Mouse (Mus musculus) liver, embryonic 11.5 days (tissue): ENCODE measurements around the gene Ddt. TPM values are rescaled to one million over a fixed set of nuclear protein-coding genes. Genes with fewer than 3 reads are reported as not detected.

Experiments
- polyA plus RNA-seq: library from polyadenylated mRNA; unstranded; fragments of >200 nt; fragmentation: Nextera tagmentation; extraction: Ambion mirVana; gene quantifications from 2 replicates; pipeline ENCODE4 v1.2.1, GENCODE M21; 2014

The Ddt gene
- polyA plus RNA-seq, 1 experiment from 2014 or later, result 213 TPM

Other genes with a start within 250 kb of the Ddt start
- gene Lrrc75b, start 213.1 kb downstream of the Ddt start, polyA plus RNA-seq, result 0.48 and 0.52 TPM in 2 replicates
- gene Ggt1, start 211.8 kb downstream of the Ddt start, polyA plus RNA-seq, result 4.2 and 4.9 TPM in 2 replicates
- gene Ggt5, start 184.1 kb downstream of the Ddt start, polyA plus RNA-seq, result 0.52 and 1.2 TPM in 2 replicates
- gene Susd2, start 129.4 kb downstream of the Ddt start, polyA plus RNA-seq, result 0.91 and 1.5 TPM in 2 replicates
- gene Cabin1, start 9.1 kb downstream of the Ddt start, polyA plus RNA-seq, result 30.3 and 33.3 TPM in 2 replicates
- not detected in 2 replicates for gene Gm20441, start 7.5 kb upstream of the Ddt start, polyA plus RNA-seq
- gene Gstt3, start 8.0 kb upstream of the Ddt start, polyA plus RNA-seq, result 6.3 and 7.9 TPM in 2 replicates
- 40.7 and 43.0 TPM in 2 replicates for gene Gstt1, start 25.2 kb upstream of the Ddt start, polyA plus RNA-seq
- not detected in 2 replicates for gene Gstt4, start 49.1 kb upstream of the Ddt start, polyA plus RNA-seq
- gene Gstt2, start 64.0 kb upstream of the Ddt start, polyA plus RNA-seq, result 38.4 and 39.6 TPM in 2 replicates
- 2,667 and 2,772 TPM in 2 replicates for gene Mif, start 86.8 kb upstream of the Ddt start, polyA plus RNA-seq
- 4.0 and 5.1 TPM in 2 replicates for gene Derl3, start 120.0 kb upstream of the Ddt start, polyA plus RNA-seq
- gene Smarcb1, start 148.2 kb upstream of the Ddt start, polyA plus RNA-seq, result 157 and 162 TPM in 2 replicates
- gene Chchd10, start 159.7 kb upstream of the Ddt start, polyA plus RNA-seq, result 103 and 113 TPM in 2 replicates
- gene Mmp11, start 163.1 kb upstream of the Ddt start, polyA plus RNA-seq, result 15.2 and 16.6 TPM in 2 replicates
- 3.2 and 3.4 TPM in 2 replicates for gene Gm867, start 167.3 kb upstream of the Ddt start, polyA plus RNA-seq
- 0.52 and 0.96 TPM in 2 replicates for gene Vpreb3, start 169.6 kb upstream of the Ddt start, polyA plus RNA-seq
- gene Gm5134, start 181.1 kb upstream of the Ddt start, polyA plus RNA-seq, result 0.06 and 0.22 TPM in 2 replicates